Mouse (Mus musculus): ENCODE results near the gene Trpm5. TPM values are rescaled to one million over a fixed set of nuclear protein-coding genes. Genes with fewer than 3 reads are reported as not detected.

Trpm5 gene
- total RNA-seq, 1 experiment: 1.0 TPM

DNA sequence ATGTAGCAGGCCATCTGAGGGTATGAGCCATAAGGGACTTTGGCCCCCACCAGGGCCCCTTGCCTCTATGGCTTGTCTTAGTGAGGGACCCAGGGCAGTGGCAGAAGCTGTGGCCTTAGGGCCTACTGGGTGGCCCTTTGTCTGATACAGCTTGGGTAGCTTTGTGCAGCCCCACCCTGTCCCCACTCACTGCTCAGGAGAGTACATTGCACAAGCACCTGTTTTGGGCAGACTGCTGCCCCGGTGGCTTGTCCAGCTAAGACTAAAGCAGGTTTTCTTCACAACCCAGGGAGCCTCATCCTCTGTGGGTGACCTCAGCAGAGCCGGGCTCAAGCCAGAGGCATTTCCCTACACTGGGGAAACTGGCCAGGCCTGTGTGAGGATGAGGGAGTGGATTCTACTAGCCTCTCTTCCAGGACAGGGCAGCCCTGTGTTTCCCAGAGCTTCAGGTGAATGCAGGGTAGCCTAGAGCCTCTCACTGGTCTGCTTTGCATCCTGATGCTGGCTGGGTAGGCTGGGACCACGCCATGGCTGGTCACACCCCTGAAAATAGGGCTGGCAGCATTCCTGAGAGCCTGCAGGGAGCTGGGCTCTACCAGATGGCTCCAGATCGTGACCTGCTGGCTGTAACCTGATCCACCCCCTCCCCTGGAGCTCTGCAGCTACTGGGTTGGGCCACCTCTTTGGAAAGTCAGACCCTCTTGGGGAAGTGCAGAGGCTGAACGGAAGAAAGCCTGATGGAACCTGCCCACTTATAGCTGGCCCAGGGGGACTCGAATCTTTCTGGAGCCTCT lies 29.6 kb upstream of the Trpm5 start:
- Histone ChIP-seq H3K36me3 (ENCODE audit: control insufficient read depth, insufficient read depth, low read length, poor library complexity, severe bottlenecking) (no peaks in the 10 kb centered on the region), H3K4me1 (ENCODE audit: control insufficient read depth in 2 of 2, insufficient read depth in 2 of 2, low read length in 2 of 2, poor library complexity in 1 of 2) (peaks cover 32 to 52% of the 10 kb centered on the region in 2 experiments), H3K9me3 (ENCODE audit: control insufficient read depth, insufficient read depth, low read depth, low read length) (no peaks in the 10 kb centered on the region), H3K4me3 (ENCODE audit: insufficient read depth in 1 of 2, low read depth in 1 of 2, low read length in 2 of 2, poor library complexity in 1 of 2, severe bottlenecking in 1 of 2) (peak overlapping the region; percentile 13 to 16; a peak in 2 of 4 replicates), H3K9ac (ENCODE audit: insufficient read depth, low read depth, low read length, poor library complexity, severe bottlenecking) (peak overlapping the region; percentile 51), H3K27ac (ENCODE audit: insufficient read depth, low read depth, low read length, poor library complexity, severe bottlenecking) (peak overlapping the region; percentile 87)
- DNase-seq (ENCODE audit: low read depth, low spot score): peak; percentile 83
- 0 out of 2 replicates have a peak, but pooled peaks have one; percentile 11 for TF ChIP-seq ZC3H11A (IDR thresholded peaks at IDR 0.05; ENCODE audit: borderline replicate concordance, low read depth, low read length)
- peak; percentile 58; the same call in 1 of the 2 replicates for TF ChIP-seq HCFC1 (IDR thresholded peaks at IDR 0.05; ENCODE audit: borderline replicate concordance, insufficient read depth, low read length)
- no peak for TF ChIP-seq ZNF384 (IDR thresholded peaks at IDR 0.05; ENCODE audit: low read depth, low read length)
- TF ChIP-seq CHD2 (IDR thresholded peaks at IDR 0.05; ENCODE audit: low read depth, low read length): 0 out of 2 replicates have a peak, but pooled peaks have one; percentile 42
- no peak for TF ChIP-seq MAFK (IDR thresholded peaks at IDR 0.05; ENCODE audit: insufficient read depth, low read depth, low read length)
- in situ Hi-C loops (cut with MboI; ENCODE audit: low sequenced_read_pairs in 2 of 2, unreplicated experiment in 2 of 2): no loop called here

DNA sequence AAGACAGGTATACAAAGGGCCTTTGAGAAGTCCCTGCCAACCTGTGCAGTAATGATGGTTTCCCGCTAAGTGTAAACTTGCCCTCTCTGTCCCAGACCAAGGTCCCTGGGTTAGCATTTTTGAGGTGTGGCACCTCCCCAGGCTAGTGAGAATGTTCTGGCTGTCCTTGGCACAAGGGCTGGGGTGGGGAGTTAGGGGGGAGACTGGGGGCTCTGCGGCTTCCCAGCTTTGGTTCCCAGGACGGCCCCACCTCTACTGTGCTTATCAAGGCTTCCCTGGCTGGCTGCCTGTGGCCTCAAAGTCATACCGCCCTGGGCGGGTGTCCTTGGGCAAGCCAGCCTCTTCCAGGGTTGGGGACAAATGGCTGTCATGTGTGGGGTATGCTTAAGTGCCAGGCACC lies 27.7 kb upstream of the Trpm5 start:
- Histone ChIP-seq H3K4me3 (ENCODE audit: insufficient read depth in 1 of 2, low read depth in 1 of 2, low read length in 2 of 2, poor library complexity in 1 of 2, severe bottlenecking in 1 of 2) (no peak overlapping the region), H3K36me3 (ENCODE audit: control insufficient read depth, insufficient read depth, low read length, poor library complexity, severe bottlenecking) (no peaks in the 10 kb centered on the region), H3K4me1 (ENCODE audit: control insufficient read depth in 2 of 2, insufficient read depth in 2 of 2, low read length in 2 of 2, poor library complexity in 1 of 2) (peaks cover 34 to 62% of the 10 kb centered on the region in 2 experiments), H3K9me3 (ENCODE audit: control insufficient read depth, insufficient read depth, low read depth, low read length) (no peaks in the 10 kb centered on the region), H3K27ac (ENCODE audit: insufficient read depth, low read depth, low read length, poor library complexity, severe bottlenecking) (no peak overlapping the region), H3K9ac (ENCODE audit: insufficient read depth, low read depth, low read length, poor library complexity, severe bottlenecking) (no peak overlapping the region)
- in situ Hi-C loops (cut with MboI; ENCODE audit: low sequenced_read_pairs in 2 of 2, unreplicated experiment in 2 of 2): no loop called here
- no peak for TF ChIP-seq HCFC1 (IDR thresholded peaks at IDR 0.05; ENCODE audit: borderline replicate concordance, insufficient read depth, low read length)
- TF ChIP-seq ZC3H11A (IDR thresholded peaks at IDR 0.05; ENCODE audit: borderline replicate concordance, low read depth, low read length): no peak
- TF ChIP-seq CHD2 (IDR thresholded peaks at IDR 0.05; ENCODE audit: low read depth, low read length): no peak
- TF ChIP-seq ZNF384 (IDR thresholded peaks at IDR 0.05; ENCODE audit: low read depth, low read length): no peak
- no peak for TF ChIP-seq MAFK (IDR thresholded peaks at IDR 0.05; ENCODE audit: insufficient read depth, low read depth, low read length)
- no peak for DNase-seq (ENCODE audit: low read depth, low spot score)

DNA sequence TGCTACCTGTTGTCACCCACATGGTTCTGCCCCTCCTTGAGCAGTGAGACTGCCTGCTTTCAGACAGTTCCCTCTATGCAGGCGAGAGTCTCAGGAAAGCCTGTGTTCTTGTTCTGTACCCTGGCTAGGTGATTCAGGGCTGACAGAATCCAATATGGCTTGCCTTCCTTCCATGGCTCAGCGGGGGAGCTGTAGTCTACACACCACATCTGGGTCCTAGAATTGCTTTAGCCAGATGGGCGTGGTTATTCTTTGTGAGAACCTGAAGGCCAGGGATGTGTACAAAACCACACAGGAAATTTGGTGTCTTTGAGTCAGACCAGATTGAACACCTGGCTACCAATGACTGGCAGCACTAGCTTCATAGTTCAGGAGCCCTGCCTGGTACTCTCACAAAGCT lies 25.4 kb upstream of the Trpm5 start:
- Histone ChIP-seq H3K4me1 (ENCODE audit: control insufficient read depth in 2 of 2, insufficient read depth in 2 of 2, low read length in 2 of 2, poor library complexity in 1 of 2) (peaks cover 32 to 58% of the 10 kb centered on the region in 2 experiments), H3K4me3 (ENCODE audit: insufficient read depth in 1 of 2, low read depth in 1 of 2, low read length in 2 of 2, poor library complexity in 1 of 2, severe bottlenecking in 1 of 2) (no peak overlapping the region), H3K36me3 (ENCODE audit: control insufficient read depth, insufficient read depth, low read length, poor library complexity, severe bottlenecking) (no peaks in the 10 kb centered on the region), H3K9ac (ENCODE audit: insufficient read depth, low read depth, low read length, poor library complexity, severe bottlenecking) (peak overlapping the region; percentile 56; the same call in 1 of the 2 replicates), H3K9me3 (ENCODE audit: control insufficient read depth, insufficient read depth, low read depth, low read length) (no peaks in the 10 kb centered on the region), H3K27ac (ENCODE audit: insufficient read depth, low read depth, low read length, poor library complexity, severe bottlenecking) (peak overlapping the region; percentile 89)
- in situ Hi-C loops (cut with MboI; ENCODE audit: low sequenced_read_pairs in 2 of 2, unreplicated experiment in 2 of 2): no loop called here
- DNase-seq (ENCODE audit: low read depth, low spot score): no peak
- TF ChIP-seq HCFC1 (IDR thresholded peaks at IDR 0.05; ENCODE audit: borderline replicate concordance, insufficient read depth, low read length): no peak
- no peak for TF ChIP-seq ZNF384 (IDR thresholded peaks at IDR 0.05; ENCODE audit: low read depth, low read length)
- TF ChIP-seq CHD2 (IDR thresholded peaks at IDR 0.05; ENCODE audit: low read depth, low read length): no peak
- TF ChIP-seq ZC3H11A (IDR thresholded peaks at IDR 0.05; ENCODE audit: borderline replicate concordance, low read depth, low read length): no peak
- TF ChIP-seq MAFK (IDR thresholded peaks at IDR 0.05; ENCODE audit: insufficient read depth, low read depth, low read length): no peak

DNA sequence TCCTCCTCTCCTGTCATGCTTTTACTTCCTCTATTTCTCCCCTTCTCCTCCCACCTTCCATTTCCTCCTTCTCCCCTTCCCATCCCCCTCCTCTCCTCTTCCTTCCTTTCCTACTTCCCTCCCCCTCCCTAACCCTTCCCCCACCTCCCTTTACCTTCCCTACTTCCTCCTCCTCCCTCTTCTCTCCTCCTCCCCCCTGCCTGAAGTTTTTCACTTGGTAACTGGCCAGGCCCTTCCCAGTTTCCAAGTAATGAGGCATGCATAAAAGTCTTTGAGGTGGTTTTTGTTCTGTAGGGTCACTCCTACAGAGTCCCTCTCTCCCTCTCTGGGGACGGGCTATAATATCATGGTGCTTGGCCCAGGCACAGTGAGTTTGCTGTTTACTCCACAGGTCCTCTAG lies 25.0 kb upstream of the Trpm5 start:
- Histone ChIP-seq H3K9me3 (ENCODE audit: control insufficient read depth, insufficient read depth, low read depth, low read length) (no peaks in the 10 kb centered on the region), H3K27ac (ENCODE audit: insufficient read depth, low read depth, low read length, poor library complexity, severe bottlenecking) (peak overlapping the region; percentile 89), H3K9ac (ENCODE audit: insufficient read depth, low read depth, low read length, poor library complexity, severe bottlenecking) (peak overlapping the region; percentile 56; the same call in 1 of the 2 replicates), H3K4me3 (ENCODE audit: insufficient read depth in 1 of 2, low read depth in 1 of 2, low read length in 2 of 2, poor library complexity in 1 of 2, severe bottlenecking in 1 of 2) (no peak overlapping the region), H3K36me3 (ENCODE audit: control insufficient read depth, insufficient read depth, low read length, poor library complexity, severe bottlenecking) (no peaks in the 10 kb centered on the region), H3K4me1 (ENCODE audit: control insufficient read depth in 2 of 2, insufficient read depth in 2 of 2, low read length in 2 of 2, poor library complexity in 1 of 2) (peaks cover 32 to 54% of the 10 kb centered on the region in 2 experiments)
- no peak for TF ChIP-seq ZNF384 (IDR thresholded peaks at IDR 0.05; ENCODE audit: low read depth, low read length)
- TF ChIP-seq ZC3H11A (IDR thresholded peaks at IDR 0.05; ENCODE audit: borderline replicate concordance, low read depth, low read length): no peak
- TF ChIP-seq CHD2 (IDR thresholded peaks at IDR 0.05; ENCODE audit: low read depth, low read length): no peak
- TF ChIP-seq MAFK (IDR thresholded peaks at IDR 0.05; ENCODE audit: insufficient read depth, low read depth, low read length): no peak
- TF ChIP-seq HCFC1 (IDR thresholded peaks at IDR 0.05; ENCODE audit: borderline replicate concordance, insufficient read depth, low read length): no peak
- in situ Hi-C loops (cut with MboI; ENCODE audit: low sequenced_read_pairs in 2 of 2, unreplicated experiment in 2 of 2): no loop called here
- no peak for DNase-seq (ENCODE audit: low read depth, low spot score)

Measured in ES-E14 (cell line).